Mouse (Mus musculus) liver, embryonic 13.5 days (tissue): ENCODE results near the gene Mpz. TPM values are rescaled to one million over a fixed set of nuclear protein-coding genes. Genes with fewer than 3 reads are reported as not detected.

Experiments
- ATAC-seq: fragments of 200-750 bp; cut with Nextera tagmentation; 2 replicates; pipeline ENCODE4 v1.8.0; 2017; ENCODE audit warnings: low read depth, mild to moderate bottlenecking, moderate number of reproducible peaks, moderate library complexity
- DNase-seq: peaks from one replicate; pipeline ENCODE4 v3.0.0; 2022
- H3K27ac ChIP-seq: fragments of 300-500 bp; sonication (generic); 2 replicates; pipeline ENCODE4 v1.5.1; 2015; ENCODE audit warnings: moderate library complexity, mild to moderate bottlenecking, inconsistent platforms
- H3K27me3 ChIP-seq: fragments of 300-500 bp; sonication (generic); 2 replicates; pipeline ENCODE4 v1.6.1; 2015; ENCODE audit warnings: mild to moderate bottlenecking, inconsistent platforms
- H3K36me3 ChIP-seq: fragments of 300-500 bp; sonication (generic); 2 replicates; pipeline ENCODE4 v1.6.1; 2015; ENCODE audit warnings: mild to moderate bottlenecking, inconsistent platforms
- H3K4me1 ChIP-seq: fragments of 300-500 bp; sonication (generic); replicated peaks from 2 replicates; pipeline ENCODE4 v1.6.1; 2015; ENCODE audit warnings: inconsistent platforms
- H3K4me2 ChIP-seq: fragments of 300-500 bp; sonication (generic); 2 replicates; pipeline ENCODE4 v1.6.1; 2015; ENCODE audit warnings: inconsistent platforms, mild to moderate bottlenecking, moderate library complexity
- H3K4me3 ChIP-seq: fragments of 300-500 bp; sonication (generic); replicated peaks from 2 replicates; pipeline ENCODE4 v1.5.1; 2015; ENCODE audit warnings: mild to moderate bottlenecking, inconsistent platforms
- H3K9ac ChIP-seq: fragments of 300-500 bp; sonication (generic); 2 replicates; pipeline ENCODE4 v1.6.1; 2015; ENCODE audit warnings: mild to moderate bottlenecking, inconsistent platforms
- H3K9me3 ChIP-seq: fragments of 300-500 bp; sonication (generic); replicated peaks from 2 replicates; pipeline ENCODE4 v1.6.1; 2016; ENCODE audit warnings: inconsistent platforms
- WGBS: fragments of 180-500 bp; shearing (Covaris S2); methylation state at CpG from one replicate; pipeline ENCODE4 v1.1.7; 2015; ENCODE audit not compliant: insufficient replicate concordance; 5-methylcytosine and 5-hydroxymethylcytosine counted together
- polyA plus RNA-seq: library from polyadenylated mRNA; unstranded; fragments of >200 nt; fragmentation: Nextera tagmentation; extraction: Ambion mirVana; gene quantifications from 2 replicates; pipeline ENCODE4 v1.2.1, GENCODE M21; 2015

The Mpz gene
- 0.14 TPM in 1 of 2 replicates, not detected in the other for polyA plus RNA-seq

DNA sequence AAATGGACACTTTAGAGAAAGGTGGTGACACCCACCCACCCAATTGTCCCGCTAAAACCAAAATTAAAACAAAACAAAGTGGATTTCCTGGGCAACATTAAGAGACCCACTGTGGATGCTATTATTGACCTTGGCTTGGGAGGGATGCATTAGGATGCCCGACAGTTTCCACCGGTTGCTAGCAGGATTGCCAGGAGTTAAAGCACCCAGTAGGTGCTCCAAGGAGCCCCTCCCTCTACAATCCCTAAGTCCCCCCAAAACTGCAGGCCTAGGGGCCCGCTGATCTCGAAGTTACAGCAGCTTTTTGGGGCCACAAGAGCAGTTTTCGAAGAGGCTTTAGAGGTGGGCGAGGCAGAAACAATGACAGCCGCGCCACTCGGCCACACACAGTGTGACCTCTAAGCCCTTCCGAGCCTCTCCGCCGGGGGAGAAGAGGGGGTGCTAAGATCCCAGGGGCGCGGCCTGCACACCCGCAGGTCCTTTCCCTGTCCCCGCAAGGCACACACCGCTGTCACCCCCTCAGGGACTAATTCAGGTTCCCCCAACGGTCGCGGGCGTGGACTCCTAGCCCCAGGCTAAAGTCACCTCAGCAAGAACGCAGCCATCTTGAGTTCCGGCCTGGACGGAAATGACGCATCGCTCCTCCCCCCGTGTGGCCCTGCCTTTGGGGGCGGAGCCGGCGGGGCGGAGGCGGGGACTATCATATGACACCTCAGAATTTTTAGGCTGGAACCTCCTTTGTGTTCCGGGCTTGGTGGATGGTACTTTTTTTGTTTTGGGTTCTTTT lies at the start of gene Mpz, which contains the start of gene Sdhc:
TSS of gene Mpz (plus strand) at position 738 of the 787 bp plus-strand sequence.
TSS of gene Sdhc (minus strand) at position 630 of the 787 bp plus-strand sequence.
- under 1% methylated on average over 34 of the region's 34 CpGs for WGBS
- peak within 1 kb of the TSS; percentile 76 for H3K27ac ChIP-seq
- peak; percentile 97 for ATAC-seq
- H3K4me1 ChIP-seq: peaks cover 30% of the 10 kb centered on the region
- peak within 1 kb of the TSS; percentile 77 for H3K4me3 ChIP-seq
- H3K4me2 ChIP-seq: peak within 1 kb of the TSS; percentile 91
- peaks cover 9% of the 10 kb centered on the region for H3K36me3 ChIP-seq
- H3K9ac ChIP-seq: peak within 1 kb of the TSS; percentile 89
- H3K9me3 ChIP-seq: no peaks in the 10 kb centered on the region
- H3K27me3 ChIP-seq: peaks cover 7% of the 10 kb centered on the region; the same call in 1 of the 2 replicates
- DNase-seq: peak; percentile 95

DNA sequence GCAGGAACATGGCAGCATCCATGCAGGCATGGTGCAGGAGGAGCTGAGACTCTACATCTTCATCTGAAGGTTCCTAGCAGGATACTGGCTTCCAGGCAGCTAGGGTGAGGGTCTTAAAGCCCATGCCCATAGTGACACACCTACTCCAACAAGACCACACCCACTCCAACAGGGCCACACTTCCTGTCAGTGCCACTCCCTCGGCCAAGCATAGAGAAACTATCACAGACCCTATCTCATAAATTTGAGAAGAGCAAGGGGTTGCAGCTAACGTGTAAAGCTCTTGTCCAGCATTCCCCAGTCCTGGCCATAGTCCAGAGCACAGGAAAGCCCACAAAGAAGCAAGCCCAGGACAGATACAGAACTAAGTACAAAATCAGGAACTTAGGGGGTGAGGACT lies 49.5 kb upstream of the Mpz start:
- no peak for DNase-seq
- Histone ChIP-seq H3K4me1 (peaks cover 60% of the 10 kb centered on the region), H3K4me2 (peak overlapping the region; percentile 88), H3K36me3 (no peaks in the 10 kb centered on the region), H3K4me3 (peak overlapping the region; percentile 4; the same call in 1 of the 2 replicates), H3K9me3 (no peaks in the 10 kb centered on the region), H3K9ac (no peak overlapping the region), H3K27ac (no peak overlapping the region), H3K27me3 (no peaks in the 10 kb centered on the region)
- ATAC-seq: no peak
- 17% methylated on average over 2 of the region's 2 CpGs for WGBS

DNA sequence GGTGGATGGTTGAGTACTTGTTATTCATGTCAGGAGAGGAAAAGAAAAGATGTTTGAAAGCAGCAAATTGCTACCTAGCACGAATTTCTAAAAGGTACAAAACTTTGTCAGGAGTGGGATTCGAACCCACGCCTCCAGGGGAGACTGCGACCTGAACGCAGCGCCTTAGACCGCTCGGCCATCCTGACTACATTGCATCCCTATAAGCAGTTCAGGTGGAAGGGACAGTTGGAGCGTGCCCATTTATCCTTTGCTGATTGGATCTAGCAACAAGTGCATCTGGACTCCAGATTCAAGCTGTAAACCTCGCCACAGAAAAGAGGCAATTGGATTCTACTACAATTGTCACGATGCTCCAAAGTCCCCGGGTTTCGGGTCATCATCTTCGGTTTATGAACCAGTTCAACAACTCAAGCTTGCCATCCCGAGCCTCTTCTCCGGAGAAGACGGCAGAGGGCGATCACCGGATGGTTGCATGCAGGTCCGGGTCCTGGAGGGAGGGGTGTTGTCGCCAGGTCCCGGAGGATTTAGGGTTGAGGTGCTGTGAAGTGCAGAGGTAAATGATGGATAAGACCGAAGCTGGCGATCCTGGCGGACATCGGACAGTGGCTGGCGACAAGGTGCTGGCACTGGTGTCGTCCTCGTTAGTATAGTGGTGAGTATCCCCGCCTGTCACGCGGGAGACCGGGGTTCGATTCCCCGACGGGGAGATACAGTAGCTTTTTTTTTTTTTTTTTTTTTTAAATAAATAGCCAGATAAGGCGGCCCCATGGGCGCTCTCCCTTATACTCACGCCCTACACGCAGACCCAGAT lies 48.6 kb upstream of the Mpz start:
- Histone ChIP-seq H3K9ac (peak overlapping the region; percentile 74), H3K27me3 (no peaks in the 10 kb centered on the region), H3K4me2 (peak overlapping the region; percentile 88), H3K27ac (peak overlapping the region; percentile 78), H3K36me3 (no peaks in the 10 kb centered on the region), H3K4me1 (peaks cover 51% of the 10 kb centered on the region), H3K9me3 (no peaks in the 10 kb centered on the region), H3K4me3 (peak overlapping the region; percentile 74)
- peak; percentile 79 for DNase-seq
- peak; percentile 71 for ATAC-seq
- WGBS: under 1% methylated on average over 40 of the region's 40 CpGs

DNA sequence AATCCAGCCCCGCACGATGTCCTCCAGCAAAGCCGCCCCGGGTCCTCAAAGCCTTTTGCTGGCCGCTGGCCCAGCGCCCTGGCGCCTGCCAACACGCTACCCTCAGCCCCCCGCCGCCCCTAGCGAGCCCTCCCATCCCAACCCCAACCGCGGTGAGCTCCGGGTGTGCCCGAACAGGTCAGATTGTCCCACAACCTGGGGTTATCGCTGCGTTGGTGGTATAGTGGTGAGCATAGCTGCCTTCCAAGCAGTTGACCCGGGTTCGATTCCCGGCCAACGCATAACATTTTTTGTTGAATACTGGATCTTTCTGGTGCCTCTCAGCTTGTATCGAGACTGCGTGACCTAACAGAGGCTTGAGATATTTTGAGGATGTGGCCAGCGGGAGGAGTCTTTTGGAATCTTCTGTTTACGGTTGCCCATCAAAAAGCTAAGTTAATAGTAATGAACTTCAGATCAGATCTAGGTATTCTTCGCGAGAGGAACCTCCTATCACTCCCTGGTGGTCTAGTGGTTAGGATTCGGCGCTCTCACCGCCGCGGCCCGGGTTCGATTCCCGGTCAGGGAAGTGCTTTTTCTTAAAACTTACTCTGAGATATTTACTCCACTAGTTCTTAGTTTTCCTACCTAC lies 47.8 kb upstream of the Mpz start:
- peak overlapping the region; percentile 78 for H3K27ac ChIP-seq
- ATAC-seq: peak; percentile 80
- no peaks in the 10 kb centered on the region for H3K36me3 ChIP-seq
- H3K4me2 ChIP-seq: peak overlapping the region; percentile 88
- under 1% methylated on average over 35 of the region's 35 CpGs for WGBS
- peak overlapping the region; percentile 74 for H3K4me3 ChIP-seq
- no peaks in the 10 kb centered on the region for H3K27me3 ChIP-seq
- peaks cover 44% of the 10 kb centered on the region for H3K4me1 ChIP-seq
- no peaks in the 10 kb centered on the region for H3K9me3 ChIP-seq
- DNase-seq: peak; percentile 71
- H3K9ac ChIP-seq: peak overlapping the region; percentile 74

DNA sequence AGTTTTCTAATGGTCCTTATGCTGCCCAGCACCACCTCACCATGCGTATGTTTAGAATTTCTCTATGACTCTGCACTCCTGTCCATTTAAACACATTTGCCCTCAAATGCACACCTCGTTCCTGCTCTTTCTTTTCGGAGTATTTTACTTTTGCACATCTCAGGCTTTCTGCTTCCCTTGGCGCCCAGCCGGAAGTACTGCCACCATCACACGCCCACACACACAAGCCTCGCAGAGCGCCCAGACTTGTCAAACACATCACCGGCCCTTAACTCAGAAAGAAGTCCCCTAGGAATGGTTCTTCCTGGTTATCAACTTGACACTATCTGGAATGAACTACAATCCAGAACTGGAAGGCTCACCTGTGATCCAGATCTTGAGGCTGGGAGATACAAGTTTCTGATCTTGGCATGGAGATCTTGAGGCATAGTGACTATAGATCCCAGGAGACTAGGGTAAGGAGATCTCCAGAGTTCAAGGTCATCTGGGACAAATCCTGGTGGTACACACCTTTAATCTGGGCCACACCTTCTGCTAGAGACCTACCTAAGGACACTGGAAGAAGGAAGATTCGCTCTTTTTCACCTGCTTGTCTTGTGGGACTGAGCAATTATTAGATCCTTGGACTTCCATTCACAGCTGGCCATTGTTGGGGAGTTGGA lies 47.2 kb upstream of the Mpz start:
- peak overlapping the region; percentile 54 for H3K9ac ChIP-seq

DNA sequence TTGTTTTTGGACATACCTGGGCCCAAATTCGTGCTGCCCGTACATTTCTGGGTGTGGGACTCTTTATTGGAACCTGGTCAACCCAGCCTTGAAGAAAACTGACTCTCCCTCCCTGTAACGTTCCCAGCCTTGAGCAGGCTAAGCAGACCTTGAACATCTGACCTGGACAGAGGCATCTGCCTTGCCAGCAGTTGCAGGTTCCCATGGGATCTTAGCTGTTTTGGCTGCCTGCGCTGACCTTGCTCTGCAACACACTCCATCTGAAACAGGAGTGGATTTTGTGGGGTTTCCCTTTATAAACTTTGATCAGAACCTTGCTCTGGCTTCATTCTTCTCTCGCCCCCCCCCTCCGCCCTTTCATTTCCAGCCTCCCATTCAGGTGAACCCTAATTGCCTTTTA lies 45.3 kb upstream of the Mpz start:
- Histone ChIP-seq H3K27ac (no peak overlapping the region), H3K36me3 (no peaks in the 10 kb centered on the region), H3K4me1 (peaks cover 37% of the 10 kb centered on the region), H3K27me3 (no peaks in the 10 kb centered on the region), H3K4me3 (no peak overlapping the region), H3K9ac (no peak overlapping the region), H3K9me3 (no peaks in the 10 kb centered on the region), H3K4me2 (no peak overlapping the region)
- 70% methylated on average over 6 of the region's 6 CpGs for WGBS
- ATAC-seq (no peak), DNase-seq (no peak)

More for the DNA sequence above, 47.2 kb upstream of the Mpz start:
- WGBS: 8% methylated on average over 10 of the region's 10 CpGs
- Histone ChIP-seq H3K36me3 (no peaks in the 10 kb centered on the region), H3K4me2 (peak overlapping the region; percentile 88), H3K9me3 (no peaks in the 10 kb centered on the region), H3K27me3 (no peaks in the 10 kb centered on the region), H3K4me1 (peaks cover 37% of the 10 kb centered on the region), H3K27ac (no peak overlapping the region), H3K4me3 (peak overlapping the region; percentile 74)
- ATAC-seq (peak; percentile 24), DNase-seq (no peak)

DNA sequence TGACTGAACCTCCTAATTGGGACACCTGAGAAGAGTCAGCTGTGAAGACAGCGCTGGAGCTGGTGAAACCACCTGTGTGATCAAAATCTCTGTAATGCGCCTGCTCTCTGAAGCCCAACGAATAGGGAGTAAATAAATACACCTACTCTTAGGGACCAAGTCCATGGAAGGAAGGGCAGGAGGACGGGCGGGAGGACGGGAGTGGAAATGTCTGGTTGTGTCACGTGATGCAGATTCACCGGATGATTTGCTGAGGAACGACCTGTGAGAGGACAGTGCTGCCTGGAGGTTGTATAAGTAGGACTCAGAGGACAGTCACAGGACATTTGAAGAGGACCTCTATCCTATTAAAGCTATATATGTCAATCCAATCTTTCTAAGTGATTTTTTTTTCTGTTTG lies 40.9 kb upstream of the Mpz start:
- H3K4me2 ChIP-seq: peak overlapping the region; percentile 87; the same call in 1 of the 2 replicates

DNA sequence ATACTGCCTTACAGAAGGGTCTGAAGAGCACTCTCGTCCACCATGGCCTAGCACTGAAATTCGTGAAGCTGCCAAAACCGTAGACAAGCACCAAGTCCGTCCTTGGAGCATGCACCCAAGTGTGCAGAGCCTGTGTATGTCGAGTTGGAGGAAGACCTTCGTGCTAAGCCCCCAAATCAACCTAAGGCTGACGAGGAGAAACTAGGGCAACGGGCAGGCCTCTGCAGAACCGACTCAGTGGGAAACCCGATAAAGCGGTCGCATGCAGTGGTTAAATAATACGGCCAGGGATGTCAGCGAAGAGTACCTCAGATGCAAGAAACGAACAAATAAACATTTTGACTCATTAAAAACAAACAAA lies 39.9 kb upstream of the Mpz start:
- WGBS: 25% methylated on average over 15 of the region's 15 CpGs
- peak overlapping the region; percentile 69 for H3K4me3 ChIP-seq
- peak overlapping the region; percentile 87 for H3K4me2 ChIP-seq
- H3K4me1 ChIP-seq: peaks cover 52% of the 10 kb centered on the region
- H3K27ac ChIP-seq: peak overlapping the region; percentile 57
- peak; percentile 32 for DNase-seq
- H3K9me3 ChIP-seq: no peaks in the 10 kb centered on the region
- no peak; the same call in 1 of the 2 replicates for ATAC-seq
- peak overlapping the region; percentile 77 for H3K9ac ChIP-seq
- H3K36me3 ChIP-seq: no peaks in the 10 kb centered on the region
- no peaks in the 10 kb centered on the region for H3K27me3 ChIP-seq

More for the DNA sequence above, 40.9 kb upstream of the Mpz start:
- H3K27me3 ChIP-seq: no peaks in the 10 kb centered on the region
- H3K9me3 ChIP-seq: no peaks in the 10 kb centered on the region
- no peak overlapping the region; the same call in 1 of the 2 replicates for H3K9ac ChIP-seq
- no peak overlapping the region for H3K27ac ChIP-seq
- H3K4me3 ChIP-seq: no peak overlapping the region
- H3K4me1 ChIP-seq: peaks cover 44% of the 10 kb centered on the region
- no peak for DNase-seq
- WGBS: 39% methylated on average over 9 of the region's 9 CpGs
- ATAC-seq: no peak
- no peaks in the 10 kb centered on the region for H3K36me3 ChIP-seq

DNA sequence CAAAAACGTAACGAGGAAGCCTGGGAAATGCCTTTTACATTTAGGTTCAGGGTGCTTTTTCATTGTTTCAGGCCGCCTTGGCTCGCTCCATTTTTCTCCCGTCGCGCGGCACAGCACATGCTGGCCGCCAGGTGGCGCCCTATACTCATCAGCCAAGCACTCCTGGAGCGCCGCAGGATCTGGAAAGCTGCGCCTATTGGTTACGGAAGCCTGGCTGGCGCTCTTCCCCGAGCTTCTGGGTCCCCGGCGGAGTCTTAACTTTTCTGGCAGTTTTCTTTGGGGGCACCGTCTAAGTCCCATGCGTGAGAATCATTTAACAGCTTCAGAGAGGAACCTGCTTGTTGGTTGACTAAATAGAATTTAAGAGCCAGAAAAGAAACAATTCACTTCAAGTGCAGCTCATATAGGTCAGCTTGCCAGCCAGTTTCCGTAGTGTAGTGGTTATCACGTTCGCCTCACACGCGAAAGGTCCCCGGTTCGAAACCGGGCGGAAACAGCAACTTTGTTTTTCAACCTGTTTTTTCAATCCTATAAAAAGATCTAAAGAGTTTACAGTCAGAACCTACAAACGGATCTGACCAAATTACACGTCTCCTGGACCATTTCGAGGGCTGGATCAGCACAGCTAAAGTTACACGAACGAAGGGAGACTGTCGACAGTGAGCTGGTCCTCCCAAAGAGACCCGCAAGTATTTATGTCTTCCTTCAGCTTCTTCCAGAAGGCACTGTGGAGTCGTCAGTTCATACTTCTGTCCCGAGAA lies 39.3 kb upstream of the Mpz start:
- Histone ChIP-seq H3K9me3 (no peaks in the 10 kb centered on the region), H3K4me3 (peak overlapping the region; percentile 69), H3K27ac (peak overlapping the region; percentile 85), H3K9ac (peak overlapping the region; percentile 77), H3K27me3 (no peaks in the 10 kb centered on the region), H3K4me1 (peaks cover 58% of the 10 kb centered on the region), H3K36me3 (no peaks in the 10 kb centered on the region), H3K4me2 (peak overlapping the region; percentile 87)
- DNase-seq (peak; percentile 84), ATAC-seq (peak; percentile 86)
- under 1% methylated on average over 38 of the region's 38 CpGs for WGBS
